Mouse (Mus musculus) neural tube, embryonic 11.5 days (tissue): ENCODE results near the gene Ssbp3. TPM values are rescaled to one million over a fixed set of nuclear protein-coding genes. Genes with fewer than 3 reads are reported as not detected.

Source experiments
- ATAC-seq: fragments of 200-750 bp; cut with Nextera tagmentation; 2 replicates; pipeline ENCODE4 v1.8.0; 2017; ENCODE audit warnings: moderate number of reproducible peaks, mild to moderate bottlenecking, moderate TSS enrichment, moderate library complexity; ENCODE audit not compliant: insufficient read depth, low FRiP score, low TSS enrichment
- DNase-seq: peaks from one replicate; pipeline ENCODE4 v3.0.0-alpha.2; 2015; ENCODE audit warnings: low spot score
- H3K27ac ChIP-seq: fragments of 300-500 bp; sonication (generic); 2 replicates; pipeline ENCODE4 v1.5.1; 2014; ENCODE audit warnings: low read depth, mild to moderate bottlenecking, low read length
- H3K27me3 ChIP-seq: fragments of 300-500 bp; sonication (generic); 2 replicates; pipeline ENCODE4 v1.6.1; 2014; ENCODE audit warnings: mild to moderate bottlenecking, low read length, mixed read lengths; ENCODE audit not compliant: control insufficient read depth, insufficient read depth
- H3K36me3 ChIP-seq: fragments of 300-500 bp; sonication (generic); 2 replicates; pipeline ENCODE4 v1.6.1; 2014; ENCODE audit warnings: mild to moderate bottlenecking, low read length, moderate library complexity, mixed read lengths; ENCODE audit not compliant: control insufficient read depth, insufficient read depth
- H3K4me1 ChIP-seq: fragments of 300-500 bp; sonication (generic); 2 replicates; pipeline ENCODE4 v1.6.1; 2014; ENCODE audit warnings: low read length, mixed read lengths; ENCODE audit not compliant: control insufficient read depth, insufficient read depth
- H3K4me2 ChIP-seq: fragments of 300-500 bp; sonication (generic); 2 replicates; pipeline ENCODE4 v1.6.1; 2014; ENCODE audit warnings: low read depth, mild to moderate bottlenecking, moderate library complexity
- H3K4me3 ChIP-seq: fragments of 300-500 bp; sonication (generic); 2 replicates; pipeline ENCODE4 v1.5.1; 2014; ENCODE audit warnings: low read depth, low read length
- H3K9ac ChIP-seq: fragments of 300-500 bp; sonication (generic); 2 replicates; pipeline ENCODE4 v1.6.1; 2014; ENCODE audit warnings: mild to moderate bottlenecking, low read length
- H3K9me3 ChIP-seq: fragments of 300-500 bp; sonication (generic); 2 replicates; pipeline ENCODE4 v1.6.1; 2016; ENCODE audit warnings: low read length; ENCODE audit not compliant: control insufficient read depth
- WGBS: fragments of 180-500 bp; shearing (Covaris S2); extraction: QIAGEN DNeasy Blood & Tissue Kit; methylation state at CpG from one replicate; pipeline ENCODE4 v1.1.7; 2014; 5-methylcytosine and 5-hydroxymethylcytosine counted together
- polyA plus RNA-seq: library from polyadenylated mRNA; unstranded; fragments of >200 nt; fragmentation: Nextera tagmentation; extraction: Ambion mirVana; gene quantifications from 2 replicates; pipeline ENCODE4 v1.2.1, GENCODE M21; 2014

The Ssbp3 gene
- polyA plus RNA-seq, 1 experiment from 2014 or later: 145 TPM

DNA sequence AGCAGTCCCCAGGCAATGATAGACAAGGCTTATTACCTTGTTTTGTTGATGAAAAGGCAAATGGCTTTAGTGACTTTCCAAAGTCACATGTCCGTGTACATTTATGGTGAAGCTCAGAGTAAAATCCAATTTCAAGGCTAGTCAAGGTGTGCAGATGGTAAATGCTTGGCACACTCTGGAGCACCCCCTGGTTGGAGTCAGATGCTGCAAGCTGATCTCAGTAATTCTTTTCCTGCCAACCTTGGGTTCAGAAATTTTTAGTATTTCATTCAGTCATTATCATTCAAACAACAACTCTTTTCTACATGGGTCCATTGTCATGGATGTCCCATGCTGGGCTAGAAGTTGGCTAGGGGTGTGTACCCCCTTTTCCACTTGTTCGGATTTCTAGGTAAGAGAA lies 33.1 kb downstream of the Ssbp3 start:
- no peak overlapping the region for H3K9ac ChIP-seq
- no peak overlapping the region for H3K4me2 ChIP-seq
- H3K4me3 ChIP-seq: no peak overlapping the region
- H3K27me3 ChIP-seq: no peaks in the 10 kb centered on the region
- peaks cover 2% of the 10 kb centered on the region; the same call in 1 of the 2 replicates for H3K36me3 ChIP-seq
- no peak overlapping the region for H3K27ac ChIP-seq
- no peak for ATAC-seq
- WGBS: 82% methylated on average over 2 of the region's 2 CpGs
- H3K9me3 ChIP-seq: no peaks in the 10 kb centered on the region
- peaks cover 42% of the 10 kb centered on the region for H3K4me1 ChIP-seq
- no peak for DNase-seq

DNA sequence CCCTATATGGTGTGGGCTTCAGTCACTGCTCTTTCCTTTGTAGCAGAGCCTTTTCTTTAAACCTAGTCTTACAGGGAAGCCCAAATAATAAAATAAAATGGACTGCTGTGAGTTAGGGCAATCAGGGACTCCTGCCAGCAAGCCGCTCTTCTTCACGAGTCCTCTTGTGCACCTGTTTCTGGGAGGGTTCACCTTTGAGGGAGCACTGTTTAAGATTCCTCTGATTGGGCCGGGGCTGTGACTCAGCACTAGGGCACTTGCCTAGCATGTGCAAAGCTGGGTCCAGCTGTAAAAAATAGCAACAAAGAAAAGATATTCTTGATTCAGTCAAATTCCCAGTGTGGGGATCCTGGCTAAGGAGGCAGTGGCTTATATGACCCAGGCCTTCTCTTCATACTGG lies 34.4 kb downstream of the Ssbp3 start:
- H3K36me3 ChIP-seq: peaks cover 2% of the 10 kb centered on the region; the same call in 1 of the 2 replicates
- WGBS: 75% methylated on average over 3 of the region's 3 CpGs

DNA sequence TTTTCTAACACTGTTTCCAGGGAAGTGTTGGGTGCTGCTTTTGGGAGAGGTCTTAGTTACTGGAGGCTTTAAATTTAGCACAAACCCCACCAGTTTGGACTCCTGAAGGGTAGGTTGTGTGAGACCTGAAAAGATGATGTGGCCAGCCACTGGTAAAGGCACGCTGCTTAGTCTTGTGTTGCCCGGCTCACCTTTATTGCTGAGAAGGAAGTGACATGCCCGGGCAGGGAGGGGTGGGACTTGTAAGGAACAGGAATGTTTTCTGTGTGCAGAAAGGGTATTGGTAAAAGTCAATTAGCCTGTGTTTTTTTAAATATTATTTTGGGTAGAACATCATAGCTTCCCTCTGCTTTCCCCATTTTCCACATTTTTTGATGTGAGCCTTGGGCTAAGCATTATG lies 37.2 kb downstream of the Ssbp3 start:
- 82% methylated on average over 3 of the region's 3 CpGs for WGBS
- no peak overlapping the region for H3K4me3 ChIP-seq
- peaks cover 27% of the 10 kb centered on the region for H3K4me1 ChIP-seq
- no peak overlapping the region for H3K4me2 ChIP-seq
- H3K27ac ChIP-seq: no peak overlapping the region
- no peak overlapping the region for H3K9ac ChIP-seq
- peaks cover 2% of the 10 kb centered on the region; the same call in 1 of the 2 replicates for H3K36me3 ChIP-seq
- no peaks in the 10 kb centered on the region for H3K9me3 ChIP-seq
- DNase-seq (no peak), ATAC-seq (no peak)
- H3K27me3 ChIP-seq: no peaks in the 10 kb centered on the region

More for the DNA sequence above, 34.4 kb downstream of the Ssbp3 start:
- ATAC-seq (no peak), DNase-seq (no peak)
- H3K27me3 ChIP-seq: no peaks in the 10 kb centered on the region
- H3K4me2 ChIP-seq: no peak overlapping the region
- H3K4me1 ChIP-seq: peaks cover 39% of the 10 kb centered on the region
- H3K9me3 ChIP-seq: no peaks in the 10 kb centered on the region
- no peak overlapping the region for H3K4me3 ChIP-seq
- no peak overlapping the region for H3K9ac ChIP-seq
- H3K27ac ChIP-seq: no peak overlapping the region

DNA sequence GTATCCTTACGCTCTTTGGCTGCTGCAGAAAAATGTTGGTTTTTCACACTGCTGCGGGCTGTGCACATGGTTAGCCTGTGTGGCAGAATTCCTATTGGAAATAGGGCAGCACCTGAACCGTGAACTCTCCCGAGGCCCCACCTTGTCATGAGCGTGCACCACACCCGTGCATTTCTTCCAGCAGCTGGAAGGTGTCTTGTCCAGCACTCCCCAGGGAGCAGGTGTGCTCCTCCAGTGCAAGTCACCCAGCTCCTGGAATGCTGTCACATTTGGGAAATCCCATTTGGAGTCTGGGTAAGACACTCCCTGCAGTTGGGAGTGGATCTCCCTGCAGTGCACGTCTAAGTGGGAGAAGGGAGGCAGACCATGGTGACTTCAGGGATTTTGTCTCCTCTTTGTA lies 38.0 kb downstream of the Ssbp3 start:
- Histone ChIP-seq H3K4me1 (peaks cover 27% of the 10 kb centered on the region), H3K4me2 (no peak overlapping the region), H3K9ac (no peak overlapping the region), H3K27me3 (no peaks in the 10 kb centered on the region), H3K27ac (no peak overlapping the region), H3K4me3 (no peak overlapping the region), H3K9me3 (no peaks in the 10 kb centered on the region), H3K36me3 (0 out of 2 replicates have a peak, but pooled peaks cover 2% of the 10 kb centered on the region)
- 75% methylated on average over 7 of the region's 7 CpGs for WGBS
- ATAC-seq: no peak
- DNase-seq: no peak

DNA sequence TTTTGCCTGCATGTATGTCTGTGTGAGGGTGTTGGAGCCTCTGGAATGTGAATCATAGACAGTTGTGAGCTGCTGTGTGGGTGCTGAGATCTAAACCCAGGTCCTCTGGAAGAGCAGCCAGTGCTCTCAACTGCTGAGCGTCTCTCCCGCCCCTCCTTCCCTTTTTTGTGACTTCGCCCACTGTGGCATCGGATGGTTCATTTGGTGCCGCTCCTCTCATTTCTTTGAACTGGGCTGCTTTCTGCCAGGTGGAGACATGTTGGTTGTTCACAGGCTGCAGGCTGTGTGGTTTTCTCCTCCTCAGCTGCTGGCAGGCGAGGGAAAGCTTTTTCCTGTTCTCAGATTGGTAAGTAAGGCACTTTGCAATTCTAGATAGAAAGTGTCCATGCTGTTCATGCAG lies 38.7 kb downstream of the Ssbp3 start:
- Histone ChIP-seq H3K4me1 (peaks cover 28% of the 10 kb centered on the region), H3K4me2 (no peak overlapping the region), H3K4me3 (no peak overlapping the region), H3K27ac (0 out of 2 replicates have a peak overlapping the region, but pooled peaks have one; percentile 14), H3K27me3 (no peaks in the 10 kb centered on the region), H3K36me3 (0 out of 2 replicates have a peak, but pooled peaks cover 2% of the 10 kb centered on the region), H3K9me3 (no peaks in the 10 kb centered on the region), H3K9ac (no peak overlapping the region)
- no peak for DNase-seq
- ATAC-seq: no peak
- WGBS: 59% methylated on average over 6 of the region's 6 CpGs

DNA sequence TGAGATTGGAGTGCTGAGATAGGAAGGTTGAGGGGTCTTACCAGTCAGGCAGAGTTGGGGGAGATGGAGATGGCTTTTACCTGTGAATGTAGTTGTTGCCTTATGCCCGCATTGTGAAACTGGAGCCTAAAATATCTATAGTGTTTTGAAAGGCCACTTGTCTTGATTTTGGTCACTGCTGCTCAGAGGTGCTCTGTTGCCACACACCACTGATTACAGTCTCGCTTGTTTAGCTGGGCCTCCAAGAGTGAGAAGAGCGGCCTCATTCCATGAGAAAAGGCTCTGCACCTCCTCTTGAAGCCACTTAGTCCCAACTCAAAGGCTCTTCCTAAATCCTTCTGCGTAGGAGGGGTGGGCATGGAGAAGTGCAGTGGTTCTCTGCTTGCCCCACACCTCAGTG lies 40.3 kb downstream of the Ssbp3 start:
- WGBS: 75% methylated on average over 4 of the region's 4 CpGs
- Histone ChIP-seq H3K9me3 (no peaks in the 10 kb centered on the region), H3K27me3 (no peaks in the 10 kb centered on the region), H3K36me3 (peaks cover 4% of the 10 kb centered on the region), H3K27ac (no peak overlapping the region), H3K4me1 (peaks cover 40% of the 10 kb centered on the region), H3K4me2 (no peak overlapping the region), H3K4me3 (no peak overlapping the region), H3K9ac (no peak overlapping the region)
- DNase-seq: no peak
- no peak for ATAC-seq

DNA sequence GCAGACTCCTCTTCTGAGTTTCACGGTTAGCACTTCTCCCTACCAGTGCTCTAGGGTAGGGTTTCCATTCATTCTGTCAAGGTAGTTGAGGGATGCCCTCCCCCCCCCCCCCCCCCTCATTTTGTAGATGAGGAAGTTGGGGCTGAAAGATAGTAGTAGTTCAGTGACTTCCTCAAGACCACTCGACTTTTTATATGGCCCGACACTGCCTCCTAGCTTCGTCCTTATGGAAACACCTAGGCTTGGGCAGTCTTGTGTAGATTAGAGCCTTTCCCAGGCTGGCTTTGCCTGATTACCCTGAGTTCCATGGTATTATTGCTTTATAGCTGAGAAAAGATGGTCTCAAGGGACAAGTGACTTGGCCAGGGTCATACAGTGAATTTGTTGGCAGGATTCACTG lies 41.0 kb downstream of the Ssbp3 start:
- Histone ChIP-seq H3K36me3 (peaks cover 4% of the 10 kb centered on the region), H3K9me3 (no peaks in the 10 kb centered on the region), H3K4me3 (no peak overlapping the region), H3K4me2 (no peak overlapping the region), H3K9ac (no peak overlapping the region), H3K27ac (no peak overlapping the region), H3K27me3 (no peaks in the 10 kb centered on the region), H3K4me1 (peaks cover 46% of the 10 kb centered on the region)
- 74% methylated on average over 4 of the region's 4 CpGs for WGBS
- ATAC-seq (no peak), DNase-seq (no peak)

DNA sequence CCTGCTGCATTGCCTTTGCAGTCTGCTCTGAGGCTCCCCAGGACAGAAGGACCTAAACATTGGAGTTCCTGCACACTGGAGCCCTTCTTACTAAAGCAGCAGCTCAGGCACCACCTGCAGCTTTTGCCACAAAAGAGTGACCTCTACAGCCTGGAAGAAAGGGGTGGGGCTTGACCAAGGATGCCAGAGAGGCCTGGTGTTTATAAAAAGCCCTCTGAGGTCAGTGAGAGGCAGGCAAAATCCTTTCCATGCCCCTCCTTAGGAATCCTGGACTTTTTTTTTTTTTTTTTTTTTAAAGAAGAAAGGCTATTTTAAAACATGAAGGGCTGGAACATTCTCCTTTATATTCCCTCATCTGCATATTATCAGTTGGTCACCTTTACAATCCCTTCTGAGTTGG lies 42.7 kb downstream of the Ssbp3 start:
- H3K27ac ChIP-seq: no peak overlapping the region
- H3K4me1 ChIP-seq: peaks cover 57% of the 10 kb centered on the region
- no peak overlapping the region for H3K4me2 ChIP-seq
- DNase-seq (no peak), ATAC-seq (no peak)
- peak overlapping the region; percentile 6; the same call in 1 of the 2 replicates for H3K9ac ChIP-seq
- no peak overlapping the region for H3K4me3 ChIP-seq
- H3K9me3 ChIP-seq: no peaks in the 10 kb centered on the region
- peaks cover 4% of the 10 kb centered on the region for H3K36me3 ChIP-seq
- no peaks in the 10 kb centered on the region for H3K27me3 ChIP-seq

DNA sequence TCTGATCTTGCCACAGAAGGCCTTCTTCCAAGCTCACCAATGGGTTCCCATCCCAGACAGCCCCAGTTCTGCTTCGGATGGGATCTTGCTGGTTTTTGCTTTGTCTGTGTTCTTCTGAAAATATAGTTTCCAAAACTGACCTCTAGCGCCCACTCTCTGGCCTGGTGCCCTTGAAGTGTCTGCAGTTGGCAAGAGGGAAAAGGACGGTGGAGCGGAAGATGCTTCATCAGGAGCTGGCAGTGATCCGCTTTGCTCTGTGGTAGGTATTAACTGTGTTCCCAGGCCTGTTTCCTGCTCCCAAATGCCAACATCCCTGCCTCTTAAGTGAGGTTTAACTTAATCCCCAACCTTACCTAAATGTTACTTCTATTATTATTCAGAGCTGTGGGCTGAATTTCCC lies 43.3 kb downstream of the Ssbp3 start:
- H3K27ac ChIP-seq: no peak overlapping the region
- no peak overlapping the region for H3K4me2 ChIP-seq
- no peak for ATAC-seq
- peaks cover 4% of the 10 kb centered on the region for H3K36me3 ChIP-seq
- peaks cover 57% of the 10 kb centered on the region for H3K4me1 ChIP-seq
- H3K9me3 ChIP-seq: no peaks in the 10 kb centered on the region
- 92% methylated on average over 5 of the region's 5 CpGs for WGBS
- DNase-seq: no peak
- H3K9ac ChIP-seq: no peak overlapping the region
- H3K4me3 ChIP-seq: no peak overlapping the region
- no peaks in the 10 kb centered on the region for H3K27me3 ChIP-seq
